ENCODE assay signal across 1 mouse cellular context in the genomic region with DNA sequence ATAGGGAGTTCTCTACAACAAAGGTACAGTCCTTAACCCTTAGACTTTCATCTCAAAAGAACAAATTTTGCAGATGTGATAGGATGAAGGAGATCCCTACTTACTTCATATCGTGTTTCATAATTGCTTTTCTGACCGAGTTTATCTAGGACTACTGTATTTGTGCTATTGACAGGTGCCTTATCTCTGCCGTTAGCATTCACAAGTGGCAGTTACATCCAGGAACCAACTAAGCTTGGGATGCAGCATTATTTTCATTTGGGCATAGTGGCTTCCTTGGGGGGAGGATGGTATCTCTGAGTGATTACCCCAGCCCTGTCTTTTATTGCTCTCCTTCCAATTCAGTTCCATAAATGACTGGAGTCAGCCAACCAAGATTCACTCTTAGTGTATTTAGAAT.
A peak's percentile ranks its signal among the peaks of the same experiment; 100 is the strongest.
TF ChIP-seq lines count a peak whose summit lies in the region.

No protein-coding gene starts in this region.

TF ChIP-seq in MEL, 35 proteins besides CTCF, POLR2A, EP300 and RAD21 (continued from another document):
- TF ChIP-seq ZNF384 (IDR thresholded peaks at IDR 0.05; ENCODE audit: low read depth, low read length) (peak; percentile 41; the same call in 1 of the 2 replicates), CHD2 (IDR thresholded peaks at IDR 0.05; ENCODE audit: low read length) (no peak; the same call in 1 of the 2 replicates), MYC (IDR thresholded peaks at IDR 0.05; ENCODE audit: low read depth, low read length) (0 out of 2 replicates have a peak, but pooled peaks have one; percentile 7), HCFC1 (IDR thresholded peaks at IDR 0.05; ENCODE audit: low read depth, low read length) (0 out of 2 replicates have a peak, but pooled peaks have one; percentile 45), ETS1 (IDR thresholded peaks at IDR 0.05; ENCODE audit: low read depth, low read length) (peak; percentile 90), TBP (IDR thresholded peaks at IDR 0.05; ENCODE audit: low read depth, low read length) (peak; percentile 47; the same call in 1 of the 2 replicates), KAT2A (conservative IDR thresholded peaks at IDR 0.05; ENCODE audit: low read depth, low read length) (no peak), ELF1 (IDR thresholded peaks at IDR 0.05; ENCODE audit: low read depth, low read length) (peak; percentile 49; the same call in 1 of the 2 replicates), RCOR1 (IDR thresholded peaks at IDR 0.05; ENCODE audit: low read depth, low read length) (peak; percentile 71), MYB (IDR thresholded peaks at IDR 0.05; ENCODE audit: low read depth, low read length) (peak; percentile 99), MAFK (IDR thresholded peaks at IDR 0.05; ENCODE audit: borderline replicate concordance, low read depth, low read length) (0 out of 2 replicates have a peak, but pooled peaks have one; percentile 47), USF2 (IDR thresholded peaks at IDR 0.05; ENCODE audit: borderline replicate concordance in 1 of 2, insufficient read depth in 1 of 2, low read depth in 1 of 2, low read length in 2 of 2) (no peak), ZC3H11A (IDR thresholded peaks at IDR 0.05; ENCODE audit: low read depth, low read length) (no peak), MAZ (IDR thresholded peaks at IDR 0.05; ENCODE audit: low read depth, low read length) (peak; percentile 47), GATA1 (IDR thresholded peaks at IDR 0.05; ENCODE audit: low read depth, low read length) (peak; percentile 96), USF1 (IDR thresholded peaks at IDR 0.05; ENCODE audit: low read depth, low read length) (no peak)
